Mouse (Mus musculus): ENCODE data around the gene Gpr183. TPM values are rescaled to one million over a fixed set of nuclear protein-coding genes. Genes with fewer than 3 reads are reported as not detected.

Gpr183 gene
- polyA plus RNA-seq, 1 experiment from 2014 or later = 1.0 TPM

DNA sequence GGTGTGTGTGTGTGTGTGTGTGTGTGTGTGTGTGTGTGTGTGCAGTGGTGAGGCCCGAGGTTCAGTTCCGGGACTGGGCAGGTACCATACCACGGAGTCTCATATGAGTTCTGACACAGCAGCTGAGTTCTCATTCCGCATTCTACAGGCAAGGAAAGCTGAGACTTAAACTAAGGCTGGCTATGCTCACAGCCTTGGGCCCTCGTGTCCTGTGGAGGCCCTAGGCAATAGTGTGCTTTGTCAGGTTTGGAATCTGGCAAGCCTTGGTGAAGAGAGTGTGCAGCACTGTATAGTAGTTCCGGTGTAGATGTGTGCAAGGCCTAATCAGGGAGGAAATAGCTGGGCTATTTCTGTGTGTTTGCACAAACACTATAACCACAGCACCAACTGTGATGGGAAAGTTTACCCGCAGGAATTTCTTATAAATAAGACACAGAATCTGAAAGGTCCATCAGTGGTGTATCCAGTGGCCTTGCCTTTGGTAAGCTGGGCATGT is 61.6 kb downstream of the Gpr183 start:
- no peaks in the 10 kb centered on the region for H3K9me3 ChIP-seq
- no peak overlapping the region for H3K27ac ChIP-seq
- H3K4me3 ChIP-seq = no peak overlapping the region
- H3K27me3 ChIP-seq = no peaks in the 10 kb centered on the region
- H3K4me1 ChIP-seq (replicated peaks) = no peaks in the 10 kb centered on the region
- H3K9ac ChIP-seq = no peak overlapping the region
- ATAC-seq (ENCODE audit: low FRiP score) = no peak
- 96% methylated on average over 7 of the region's 7 CpGs for WGBS
- H3K36me3 ChIP-seq = peaks cover 32% of the 10 kb centered on the region
- no peak overlapping the region for H3K4me2 ChIP-seq

Other genes with a start within 250 kb of the Gpr183 start
- 6.2 and 7.3 TPM in 2 replicates for gene Dock9, start 167.4 kb downstream of the Gpr183 start, polyA plus RNA-seq (2015; fragmentation: Nextera tagmentation; extraction: Ambion mirVana)
- gene Ubac2, start 86.6 kb downstream of the Gpr183 start, polyA plus RNA-seq (2015; fragmentation: Nextera tagmentation; extraction: Ambion mirVana) = 49.3 and 56.9 TPM in 2 replicates
- gene Gpr18, start 49.4 kb downstream of the Gpr183 start, polyA plus RNA-seq (2015; fragmentation: Nextera tagmentation; extraction: Ambion mirVana) = 0.21 and 0.36 TPM in 2 replicates
- gene Timm8a2, start 69.5 kb upstream of the Gpr183 start, polyA plus RNA-seq (2015; fragmentation: Nextera tagmentation; extraction: Ambion mirVana) = not detected in 2 replicates
- gene Tm9sf2, start 141.8 kb upstream of the Gpr183 start, polyA plus RNA-seq (2015; fragmentation: Nextera tagmentation; extraction: Ambion mirVana) = 112 and 118 TPM in 2 replicates
- 12.1 and 12.7 TPM in 2 replicates for gene Clybl, start 216.5 kb upstream of the Gpr183 start, polyA plus RNA-seq (2015; fragmentation: Nextera tagmentation; extraction: Ambion mirVana)

Measured in hindbrain, embryonic 13.5 days (tissue).